Mouse (Mus musculus): ENCODE measurements around the gene Bcl2l1.

Gene Bcl2l1

DNA sequence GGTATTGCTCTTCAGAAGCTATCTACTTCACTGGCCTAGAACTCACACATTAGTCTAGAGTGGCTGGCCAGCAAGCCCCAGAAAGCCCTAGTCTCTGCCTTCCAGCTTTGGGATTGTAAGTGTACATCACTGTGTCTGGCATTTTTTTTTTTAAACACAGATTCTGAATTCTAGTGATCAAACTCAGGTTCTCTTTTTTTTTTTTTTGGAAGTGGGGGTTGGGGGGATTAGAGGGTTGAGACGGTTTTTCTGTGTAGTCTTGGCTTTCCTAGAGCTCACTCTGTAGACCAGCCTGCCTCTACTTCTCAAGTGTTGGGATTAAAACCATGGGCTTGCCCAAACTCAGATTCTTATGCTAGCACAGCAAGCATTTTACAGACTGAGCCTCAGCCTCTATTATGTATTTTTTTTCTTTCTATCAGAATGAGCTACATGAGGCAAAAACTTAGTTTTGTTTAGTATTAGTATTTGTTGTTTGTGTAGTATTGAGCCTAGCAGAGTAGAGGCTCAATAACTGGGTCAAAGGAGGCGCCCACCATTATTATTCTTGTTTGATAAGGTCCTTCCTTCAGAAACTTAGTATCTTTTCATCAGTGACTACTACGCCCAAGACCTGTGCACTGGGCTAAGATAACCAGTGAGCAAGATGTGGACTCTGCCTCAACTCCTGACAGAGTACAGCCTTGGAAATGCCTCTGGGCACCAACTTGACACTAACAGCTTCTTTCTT lies 6.9 kb downstream of the Bcl2l1 start:
- no peak for DNase-seq (ENCODE audit: low read depth, low spot score)

DNA sequence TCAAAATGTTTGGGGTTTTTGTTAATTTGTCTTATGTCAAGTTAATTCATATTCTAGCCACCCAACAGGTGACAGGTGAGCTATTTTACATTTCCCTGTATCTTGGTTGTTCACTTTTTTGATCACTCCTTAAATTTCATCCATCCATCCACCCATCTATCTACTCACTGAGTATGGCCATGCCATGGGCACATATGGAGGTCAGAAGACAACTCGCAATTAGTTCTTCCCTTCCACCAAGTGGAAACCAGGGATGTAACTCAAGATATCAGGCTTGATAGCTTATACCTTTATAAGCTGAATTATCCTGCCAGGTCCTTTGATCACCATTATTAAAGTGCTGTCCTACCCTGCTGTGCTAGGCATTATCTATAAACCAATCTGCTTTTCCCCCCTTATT lies 7.8 kb downstream of the Bcl2l1 start:
- no peak for DNase-seq (ENCODE audit: low read depth, low spot score)

DNA sequence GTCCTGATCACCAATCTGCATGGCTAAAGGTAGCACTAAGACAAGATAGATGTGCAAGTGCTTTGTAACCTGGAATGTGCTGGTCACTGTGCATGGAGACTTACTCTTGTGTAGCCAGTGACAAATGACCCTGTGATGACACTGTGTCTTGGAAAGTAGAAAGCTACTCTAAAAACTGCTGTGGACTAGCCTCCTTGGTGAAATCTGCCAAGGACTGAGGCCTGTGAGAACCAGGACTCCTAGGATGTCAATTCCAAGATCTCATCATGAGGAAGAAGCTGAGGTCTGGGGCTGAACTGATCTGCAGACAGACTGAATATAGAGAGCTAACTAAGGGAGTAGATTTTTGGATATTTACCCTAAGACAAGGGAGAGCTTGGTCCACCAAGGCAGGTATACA lies 10.0 kb downstream of the Bcl2l1 start:
- DNase-seq (ENCODE audit: low read depth, low spot score) = no peak

DNA sequence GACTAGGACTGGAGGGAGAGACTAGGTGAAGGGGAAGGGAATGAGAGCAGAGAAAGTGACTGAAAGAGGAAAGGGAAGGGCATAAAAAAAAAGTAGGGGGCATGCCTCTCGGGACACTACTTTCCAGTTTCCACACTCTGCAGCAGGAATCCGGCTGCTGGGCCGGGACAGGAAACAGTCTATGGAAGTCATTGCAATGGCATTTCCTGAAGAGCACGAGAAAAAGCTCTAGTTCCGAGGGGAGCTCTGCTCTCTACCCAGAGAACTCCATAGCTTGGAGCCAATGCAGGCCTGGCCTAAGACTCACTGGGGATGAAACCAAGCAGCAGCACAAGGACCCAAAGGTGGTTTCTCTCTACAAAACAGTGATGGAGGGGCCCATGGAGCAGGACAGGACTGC lies 10.5 kb downstream of the Bcl2l1 start:
- peak; percentile 30 for DNase-seq (ENCODE audit: low read depth, low spot score)

DNA sequence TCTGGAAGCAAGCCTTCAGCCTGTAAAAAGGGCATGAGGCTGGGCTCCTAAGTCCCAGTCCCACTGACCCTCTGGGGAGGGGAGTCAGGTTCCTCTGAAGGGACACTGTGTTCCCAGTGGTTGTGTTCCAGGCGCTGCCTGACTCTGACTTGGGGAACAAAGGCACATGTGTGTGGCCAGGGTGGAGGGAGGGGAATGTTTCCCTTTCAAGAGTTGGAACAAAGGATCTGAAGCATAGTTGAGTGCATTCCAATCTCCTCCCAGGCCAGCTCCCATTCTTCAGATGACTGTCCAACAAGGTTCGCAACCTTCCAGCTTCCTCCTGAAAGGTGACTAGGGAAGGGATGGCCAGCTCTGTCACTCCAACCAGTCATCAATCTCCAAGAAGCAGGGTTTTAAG lies 11.2 kb downstream of the Bcl2l1 start:
- peak; percentile 79 for DNase-seq (ENCODE audit: low read depth, low spot score)

DNA sequence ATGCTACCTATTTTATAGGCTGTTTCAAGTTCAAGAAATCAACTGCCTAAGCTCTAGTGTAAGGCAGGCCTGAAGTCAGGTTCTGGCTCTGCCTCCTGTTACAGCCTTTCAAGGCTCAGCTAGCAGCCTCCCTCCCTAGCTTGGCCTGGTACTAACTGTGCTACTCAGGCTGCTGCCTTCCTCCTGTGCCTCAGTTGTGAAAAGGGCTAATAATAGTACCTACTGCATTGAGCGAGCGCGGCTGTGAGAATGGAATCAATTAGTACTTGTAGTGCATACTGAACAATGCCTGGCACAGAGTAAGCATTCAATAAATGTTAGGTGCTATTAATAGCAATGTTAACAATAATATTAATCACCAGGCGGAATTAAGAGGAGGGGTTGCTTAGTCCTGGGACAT lies 11.6 kb downstream of the Bcl2l1 start:
- no peak for DNase-seq (ENCODE audit: low read depth, low spot score)

DNA sequence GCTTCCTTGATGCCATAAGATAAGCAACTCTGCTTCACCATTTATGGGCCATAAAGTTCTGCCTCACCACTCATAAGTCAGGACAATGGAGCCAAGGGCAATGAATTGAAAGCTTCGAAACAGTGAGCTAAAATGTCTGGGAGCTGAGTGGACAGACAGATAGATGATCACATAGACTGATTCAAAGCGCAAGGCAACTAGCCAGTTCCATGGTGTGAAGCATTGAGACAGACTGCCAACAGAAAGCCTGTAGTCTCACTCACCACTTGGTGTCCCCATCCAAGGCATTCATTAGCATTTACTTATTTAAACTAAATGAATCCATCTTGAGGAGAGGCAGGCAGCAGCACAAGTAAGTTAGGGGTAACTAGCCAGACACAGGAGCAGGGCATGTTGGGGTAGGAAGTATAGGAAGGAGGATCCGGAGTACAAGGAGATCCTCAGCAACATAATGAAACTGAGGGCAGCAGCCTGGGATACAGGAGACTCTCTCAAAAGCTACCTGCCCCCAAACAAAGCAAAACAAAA lies 12.4 kb downstream of the Bcl2l1 start:
- DNase-seq (ENCODE audit: low read depth, low spot score) = no peak

DNA sequence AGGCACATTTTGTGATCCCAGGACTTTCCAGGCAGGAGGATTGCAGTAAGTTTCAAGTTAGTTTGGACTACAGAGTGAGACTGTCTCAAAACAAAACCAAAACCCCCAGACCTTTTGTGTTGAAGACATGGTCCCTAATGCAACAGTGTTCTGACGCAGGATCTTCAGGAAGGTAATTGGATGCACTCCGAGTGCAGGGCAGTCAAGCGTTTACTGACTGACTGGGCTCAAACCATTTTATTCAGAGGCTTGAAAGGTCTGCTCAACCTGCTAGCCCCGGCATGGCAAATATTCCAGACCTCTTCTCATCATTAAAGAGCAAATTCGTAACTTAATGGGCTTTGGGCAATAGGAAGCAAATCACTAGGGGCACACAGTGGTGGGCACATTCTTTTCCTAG lies 12.8 kb downstream of the Bcl2l1 start:
- DNase-seq (ENCODE audit: low read depth, low spot score) = no peak

DNA sequence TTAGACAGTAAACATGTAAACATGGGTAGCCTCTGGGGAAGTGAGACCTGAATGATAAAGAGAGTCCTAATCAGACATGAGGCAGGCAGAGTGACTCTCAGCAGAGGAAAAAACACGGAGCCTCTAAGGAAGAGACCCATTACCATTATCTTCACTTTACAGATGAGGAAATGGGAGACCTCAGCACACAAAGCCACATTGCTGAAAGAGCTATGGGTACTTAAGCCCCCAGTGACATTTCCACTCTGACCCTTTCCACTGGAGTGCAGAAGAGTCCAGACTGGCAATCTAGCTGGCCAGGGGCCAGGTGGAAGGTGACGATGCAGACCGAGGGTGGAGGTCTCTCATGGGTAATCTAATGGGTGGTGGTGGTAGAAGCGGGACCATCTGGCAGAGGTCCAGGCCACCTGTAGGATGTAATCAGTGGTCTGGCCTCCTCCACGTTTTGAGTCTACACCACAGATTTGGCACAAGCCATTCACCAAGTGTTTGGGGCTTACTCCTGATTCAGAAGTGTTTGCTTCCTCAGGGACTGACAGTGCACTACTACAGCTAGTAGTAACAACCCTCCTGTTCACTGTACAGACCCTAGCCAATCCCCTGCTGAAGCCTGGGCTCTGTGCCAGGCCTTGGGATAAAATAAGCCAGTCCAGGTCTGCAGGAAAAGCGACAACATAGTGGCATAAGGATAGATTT lies 13.8 kb downstream of the Bcl2l1 start:
- no peak for DNase-seq (ENCODE audit: low read depth, low spot score)

DNA sequence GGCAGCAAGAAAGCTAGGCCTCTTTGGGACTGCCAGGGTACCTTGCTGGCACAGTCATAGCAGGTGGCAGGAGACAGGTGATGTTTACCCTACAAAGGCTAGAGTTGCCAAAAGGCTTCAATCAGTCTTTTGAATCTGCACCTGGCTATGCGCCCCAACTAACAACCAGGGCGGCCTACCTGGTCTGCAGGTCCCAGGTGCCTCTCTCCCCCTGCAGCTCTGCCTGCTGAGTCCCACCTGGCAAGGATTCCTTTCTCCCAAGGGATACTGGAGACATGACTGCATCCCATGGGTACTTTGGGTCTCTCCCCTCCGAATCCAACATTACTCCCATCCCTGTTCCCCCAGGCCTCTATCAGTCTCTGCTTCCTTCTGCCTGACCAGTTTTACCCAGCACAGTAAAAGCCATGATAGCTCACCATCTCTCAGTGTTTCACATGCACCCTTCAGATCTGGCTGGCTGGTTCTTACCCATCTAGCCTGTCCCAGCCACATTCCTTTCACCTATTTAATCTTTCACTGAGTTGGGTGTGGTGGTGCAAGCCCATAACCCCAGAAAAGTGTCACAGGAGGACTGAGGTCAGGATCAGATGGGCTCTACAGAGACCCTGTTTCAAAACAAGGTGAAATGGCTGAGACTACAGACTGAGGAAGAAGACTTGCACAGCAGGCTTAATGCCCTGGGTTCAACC lies 14.7 kb downstream of the Bcl2l1 start:
- DNase-seq (ENCODE audit: low read depth, low spot score) = no peak

DNA sequence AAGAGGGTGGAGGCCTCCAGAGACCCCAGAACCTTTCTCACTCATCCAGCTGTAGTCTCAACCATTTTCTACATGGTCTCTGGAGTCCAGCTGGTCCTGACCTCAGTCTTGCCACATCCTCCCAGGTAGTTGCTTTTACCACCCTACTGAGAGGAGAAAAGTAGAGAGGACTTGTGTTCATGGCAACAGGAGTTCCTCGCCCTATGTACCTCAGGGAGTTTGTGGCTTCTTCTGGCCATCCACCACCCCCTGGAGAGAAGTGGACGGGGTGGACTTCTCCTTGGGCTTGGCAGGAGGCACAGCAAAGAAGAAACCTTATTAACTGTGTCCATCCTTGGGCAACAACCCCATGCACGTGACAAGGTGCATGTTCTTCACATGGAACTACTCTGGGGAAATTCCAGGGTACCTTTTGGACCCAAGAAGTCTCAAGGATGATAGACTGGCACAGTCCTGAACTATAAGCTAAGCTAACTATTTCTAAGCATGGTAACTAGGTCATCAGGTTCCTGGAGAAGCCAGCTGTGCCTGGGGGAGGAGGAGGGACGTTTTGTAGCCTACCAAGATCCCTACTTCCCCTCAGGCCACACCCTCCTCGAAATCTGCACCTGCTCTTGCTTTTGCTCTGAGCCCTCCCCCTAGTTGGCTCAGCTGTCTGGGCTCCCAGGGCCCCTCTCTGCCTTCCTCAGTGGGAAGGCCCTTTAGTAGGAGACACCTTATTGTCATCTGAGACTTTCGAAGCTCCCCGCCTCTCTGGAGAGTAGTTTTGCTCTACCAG lies 15.5 kb downstream of the Bcl2l1 start:
- no peak for DNase-seq (ENCODE audit: low read depth, low spot score)

DNA sequence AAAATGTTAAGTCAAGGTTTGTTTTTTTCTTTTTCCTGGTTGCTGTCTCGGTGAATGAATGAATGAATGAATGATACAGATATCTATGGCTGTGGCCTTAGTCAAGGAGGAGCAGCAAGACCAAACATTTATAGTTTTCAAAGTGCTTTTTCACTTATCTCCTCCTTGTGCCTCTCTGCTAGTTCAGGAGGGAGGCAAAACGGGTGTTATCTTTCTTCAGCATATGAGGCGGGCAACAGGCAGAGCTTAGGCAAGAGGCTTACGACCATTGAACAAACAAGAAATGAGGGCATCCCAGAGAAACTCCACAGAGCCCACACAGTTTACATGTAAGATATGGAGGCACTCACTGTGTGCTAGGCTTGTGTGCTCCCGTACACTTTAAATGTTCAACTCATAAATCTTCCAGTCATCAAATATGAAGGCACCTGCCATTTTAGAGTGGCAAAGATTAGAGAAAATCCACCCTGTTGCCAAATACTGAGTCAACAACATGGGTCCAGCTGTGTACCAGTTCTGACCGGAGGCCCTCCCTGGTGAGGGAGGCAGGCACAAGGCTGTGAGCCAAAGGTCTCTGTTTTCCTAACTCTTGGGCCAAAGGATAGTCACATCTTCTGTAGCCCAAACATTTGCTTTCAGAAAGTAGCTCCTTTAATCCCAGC lies 17.2 kb downstream of the Bcl2l1 start:
- no peak for DNase-seq (ENCODE audit: low read depth, low spot score)

DNA sequence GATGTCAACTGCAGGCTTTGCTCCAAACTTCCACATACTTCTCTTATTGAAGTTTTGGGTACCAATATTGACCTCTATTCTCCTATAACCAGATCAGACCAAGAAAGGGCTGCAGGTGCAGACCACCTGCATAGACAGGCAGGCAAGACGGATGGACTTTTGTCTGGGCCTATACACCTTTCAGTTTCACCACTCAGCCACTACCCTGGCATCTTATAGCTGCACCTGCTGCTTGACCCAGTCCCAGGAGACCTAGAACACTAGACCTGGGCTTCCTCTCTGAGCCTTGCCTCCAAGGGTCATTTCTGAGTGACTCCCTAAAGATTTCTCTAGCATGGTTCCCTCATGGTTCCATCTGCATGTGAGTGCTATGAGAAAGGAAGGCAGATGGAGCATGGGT lies 18.3 kb downstream of the Bcl2l1 start:
- no peak for DNase-seq (ENCODE audit: low read depth, low spot score)

DNA sequence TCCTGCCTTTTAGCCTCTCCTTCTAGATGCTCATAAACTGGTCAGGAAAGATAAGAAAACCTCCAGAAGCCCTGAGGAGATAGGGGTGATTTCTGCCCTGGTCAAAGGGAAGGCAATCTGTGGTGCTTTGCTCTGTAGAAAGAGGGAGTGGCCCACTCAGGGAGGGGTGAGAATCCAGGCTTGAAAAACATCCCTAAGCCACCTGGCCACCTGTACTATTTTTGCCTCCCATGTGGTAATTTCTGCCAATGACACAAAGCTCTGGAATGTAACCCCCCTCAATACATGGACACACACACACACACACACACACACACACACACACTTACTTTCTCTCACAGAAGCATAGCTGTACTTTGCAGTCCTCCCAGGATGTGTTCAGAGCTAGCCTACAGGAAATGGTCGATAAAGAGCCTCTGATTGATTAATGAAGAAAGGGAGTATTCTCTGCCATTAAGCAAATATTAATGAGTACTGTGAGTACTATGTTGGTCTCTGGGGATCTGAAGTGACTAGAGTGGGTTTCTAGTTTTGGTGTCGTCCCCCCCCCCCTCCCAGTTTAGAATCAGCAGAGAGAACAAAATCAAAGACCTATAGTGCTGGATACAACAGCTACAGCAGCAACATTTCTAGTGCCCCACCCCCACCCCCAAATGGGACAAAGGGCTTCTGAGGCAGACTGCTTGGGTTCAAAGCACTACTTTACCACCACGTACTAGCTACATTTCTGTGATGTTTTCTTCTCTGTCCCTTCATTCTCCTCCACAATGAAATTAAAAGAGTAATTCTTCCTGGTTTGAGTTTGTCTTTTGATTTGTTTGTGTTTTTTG lies 20.0 kb downstream of the Bcl2l1 start:
- DNase-seq (ENCODE audit: low read depth, low spot score) = no peak

DNA sequence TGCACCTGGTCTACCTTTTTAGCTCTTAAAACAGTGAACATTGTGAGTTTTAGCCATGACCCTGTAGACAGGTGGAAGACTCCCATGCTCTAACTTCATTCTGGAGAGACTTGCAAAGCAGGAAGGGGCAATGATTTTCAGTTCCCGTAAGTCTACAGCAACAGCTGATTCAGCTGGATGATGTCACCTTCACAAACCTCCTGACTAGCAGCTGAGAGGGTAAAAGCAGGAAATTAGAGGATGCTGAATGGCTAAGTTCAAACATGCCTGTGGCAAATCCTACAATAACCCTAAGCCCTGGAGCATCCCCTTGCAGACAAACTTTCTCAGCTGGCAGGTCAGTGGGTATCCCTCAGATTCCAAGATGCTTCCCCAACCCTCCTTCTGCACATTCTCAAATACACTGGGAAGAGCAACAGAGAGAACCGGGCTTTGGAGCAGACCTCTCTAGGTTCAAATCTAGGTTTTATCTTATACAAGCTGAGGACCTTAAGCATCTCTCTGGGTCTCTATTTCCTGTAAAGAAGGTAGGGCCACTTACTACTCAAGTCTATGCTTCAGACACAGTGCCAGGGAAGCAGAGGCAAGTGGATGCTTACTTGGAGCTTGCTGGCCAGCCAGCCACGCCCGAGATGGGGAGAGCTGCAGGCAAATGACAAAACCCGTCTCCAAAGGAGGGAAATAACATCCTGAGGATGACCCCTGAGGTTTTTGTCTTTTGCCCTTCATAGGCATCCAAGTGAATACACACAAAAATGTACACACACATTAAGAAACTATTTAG lies 21.2 kb downstream of the Bcl2l1 start:
- no peak for DNase-seq (ENCODE audit: low read depth, low spot score)

DNA sequence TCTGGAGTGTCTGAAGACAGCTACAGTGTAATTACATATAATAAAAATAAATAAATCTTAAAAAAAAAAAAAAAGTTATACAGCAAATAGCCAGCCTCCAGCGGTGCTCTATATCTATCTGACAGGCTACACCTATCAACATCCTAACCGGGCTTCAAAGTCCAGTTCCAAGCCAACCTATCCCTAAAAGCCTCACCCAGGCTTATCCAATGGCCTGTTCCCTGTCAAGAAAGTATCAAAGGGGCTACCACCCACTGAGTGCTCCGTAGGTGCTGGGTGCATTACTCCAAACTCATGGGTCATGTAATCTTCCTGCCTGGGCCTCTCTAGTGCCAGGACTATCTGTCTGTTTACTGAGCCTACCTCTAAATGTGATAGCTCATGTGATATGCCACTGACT lies 23.4 kb downstream of the Bcl2l1 start:
- no peak for DNase-seq (ENCODE audit: low read depth, low spot score)

DNA sequence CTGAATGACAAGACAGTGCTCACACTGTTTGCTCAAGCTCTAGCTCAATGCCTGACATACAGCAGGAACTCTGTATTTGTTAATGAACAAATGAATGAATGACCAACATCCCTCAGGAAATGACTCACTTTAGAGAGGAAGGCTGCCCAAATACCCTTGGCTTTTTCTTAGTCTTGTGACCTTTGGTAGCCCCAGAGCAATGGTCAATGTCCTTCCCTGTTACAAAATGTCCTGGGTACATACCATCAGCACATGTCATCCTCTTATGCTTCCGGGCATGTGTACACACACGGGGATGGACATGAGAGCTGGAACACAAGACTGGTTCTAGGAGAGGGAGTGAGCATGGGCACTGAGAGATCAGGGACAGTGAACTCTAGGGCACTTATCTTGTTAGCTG lies 25.5 kb downstream of the Bcl2l1 start:
- DNase-seq (ENCODE audit: low read depth, low spot score) = no peak

DNA sequence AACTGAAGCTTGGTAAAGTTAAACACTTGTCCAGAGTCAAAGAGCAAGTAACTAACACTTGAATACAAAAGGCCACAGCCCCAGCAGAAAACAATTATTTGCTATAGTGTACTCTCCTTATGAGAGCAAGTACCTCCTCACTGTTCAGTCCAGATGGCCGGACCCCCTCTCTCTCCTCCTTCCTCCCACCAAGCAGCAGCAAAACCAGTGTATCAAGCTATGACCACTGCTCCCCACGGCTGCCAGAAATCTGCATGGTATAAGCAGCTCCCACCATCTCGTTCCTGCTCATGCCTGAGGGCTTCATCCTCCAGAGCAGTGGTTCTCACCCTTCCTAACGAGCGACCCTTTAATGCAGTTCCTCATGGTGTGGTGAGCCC lies 26.4 kb downstream of the Bcl2l1 start:
- no peak for DNase-seq (ENCODE audit: low read depth, low spot score)

DNA sequence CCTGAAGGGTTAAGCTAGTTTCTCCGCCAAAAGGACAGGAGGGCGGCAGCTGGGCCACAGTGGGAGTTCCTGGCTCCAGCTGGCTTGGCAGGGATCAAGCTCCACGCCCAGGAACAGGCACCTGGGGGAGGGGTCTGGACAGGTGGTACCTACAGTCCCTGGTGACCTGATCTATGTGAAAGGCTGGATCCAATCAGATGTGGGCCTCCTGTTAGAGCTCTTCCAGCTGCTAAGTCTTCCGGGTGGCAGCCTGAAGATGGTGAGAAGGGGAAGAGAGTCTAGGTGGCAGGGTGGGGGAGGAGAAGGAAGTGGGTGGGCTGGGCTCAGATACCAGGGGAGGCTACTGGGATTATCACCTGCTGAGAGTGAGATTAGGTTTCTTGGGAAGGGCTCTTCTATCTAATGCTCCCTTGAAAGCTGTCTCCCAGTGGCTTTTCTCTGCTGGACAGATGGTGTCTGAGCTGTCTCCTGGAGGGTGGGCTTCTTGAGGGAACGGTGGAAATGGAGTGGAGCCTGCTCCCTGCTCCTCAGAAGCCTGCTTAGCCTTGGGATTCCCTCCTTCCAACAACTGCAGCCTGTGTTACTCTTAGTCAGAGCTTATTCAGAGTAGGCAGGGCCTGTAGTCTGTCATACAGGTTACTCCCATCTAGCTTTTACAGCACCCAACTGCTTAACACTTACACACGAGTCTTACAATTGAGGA lies 27.0 kb downstream of the Bcl2l1 start:
- DNase-seq (ENCODE audit: low read depth, low spot score) = peak; percentile 53
